In the genomic region with DNA sequence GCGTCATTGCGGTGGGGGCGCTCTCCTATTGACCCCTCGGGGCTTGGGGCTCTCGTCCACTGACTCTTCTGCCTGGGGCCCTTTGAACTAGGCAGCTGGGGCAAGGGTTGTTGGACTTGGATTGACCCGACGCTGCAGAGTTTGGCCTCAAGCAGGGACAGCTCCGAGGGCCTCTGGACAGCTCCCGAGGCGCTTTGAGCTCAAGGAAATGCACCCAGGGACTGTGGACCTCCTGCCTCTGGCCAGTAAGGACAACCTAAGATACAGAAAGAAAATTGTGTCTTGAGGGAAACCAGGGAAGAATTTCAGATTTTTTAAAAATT, we compare ENCODE assay signal across 8 mouse cellular contexts. TPM values are rescaled to one million over a fixed set of nuclear protein-coding genes. Genes with fewer than 3 reads are reported as not detected.
DNase-seq lines count a peak whose midpoint lies in the region; ATAC-seq and TF ChIP-seq lines count a peak whose summit lies in the region.

No protein-coding gene starts in this region.

- peak overlapping the region; percentile 99 for H3K4me2 ChIP-seq in kidney, postnatal 0 days (ENCODE audit: low read length)
- peak overlapping the region; percentile 96 for H3K4me2 ChIP-seq in embryonic facial prominence, embryonic 12.5 days (replicated peaks)
- peak overlapping the region; percentile 96 for H3K4me2 ChIP-seq in hindbrain, embryonic 16.5 days (ENCODE audit: low read length)
- H3K4me2 ChIP-seq in midbrain, embryonic 15.5 days = peak overlapping the region; percentile 97

- H3K9me3 ChIP-seq in kidney, postnatal 0 days (replicated peaks; ENCODE audit: low read length) = no peaks in the 10 kb centered on the region
- 0 out of 2 replicates have a peak, but pooled peaks cover 4% of the 10 kb centered on the region for H3K9me3 ChIP-seq in embryonic facial prominence, embryonic 12.5 days
- no peaks in the 10 kb centered on the region for H3K9me3 ChIP-seq in hindbrain, embryonic 16.5 days (ENCODE audit: control insufficient read depth, low read length)
- no peaks in the 10 kb centered on the region for H3K9me3 ChIP-seq in midbrain, embryonic 15.5 days

- DNase-seq in kidney, postnatal 0 days (ENCODE audit: low spot score) = peak; percentile 44
- DNase-seq in kidney, postnatal 25 days = no peak
- no peak for DNase-seq in B cell, adult 2 months
- DNase-seq in spleen, postnatal 4 days (ENCODE audit: low spot score in 2 of 2) = no peak
- DNase-seq in cerebellum, adult 9-11 months = no peak

- 3% methylated on average over 10 of the region's 10 CpGs for WGBS in kidney, postnatal 0 days
- 0% methylated on average over 10 of the region's 10 CpGs for WGBS in embryonic facial prominence, embryonic 12.5 days
- 2% methylated on average over 8 of the region's 10 CpGs for WGBS in hindbrain, embryonic 16.5 days
- under 1% methylated on average over 10 of the region's 10 CpGs for WGBS in midbrain, embryonic 15.5 days

- H3K9ac ChIP-seq in kidney, postnatal 0 days (ENCODE audit: low read depth, low read length) = peak overlapping the region; percentile 75
- peak overlapping the region; percentile 68 for H3K9ac ChIP-seq in embryonic facial prominence, embryonic 12.5 days
- peak overlapping the region; percentile 68 for H3K9ac ChIP-seq in hindbrain, embryonic 16.5 days (ENCODE audit: low read depth, low read length)
- H3K9ac ChIP-seq in midbrain, embryonic 15.5 days = peak overlapping the region; percentile 61

- no peaks in the 10 kb centered on the region for H3K36me3 ChIP-seq in kidney, postnatal 0 days (ENCODE audit: insufficient read depth, low read length)
- no peaks in the 10 kb centered on the region for H3K36me3 ChIP-seq in embryonic facial prominence, embryonic 12.5 days
- no peaks in the 10 kb centered on the region for H3K36me3 ChIP-seq in hindbrain, embryonic 16.5 days (ENCODE audit: control insufficient read depth, insufficient read depth, low read length)
- no peaks in the 10 kb centered on the region for H3K36me3 ChIP-seq in midbrain, embryonic 15.5 days (replicated peaks)

- ATAC-seq in kidney, postnatal 0 days (replicated peaks; ENCODE audit: low FRiP score, low read depth) = no peak
- no peak for ATAC-seq in embryonic facial prominence, embryonic 12.5 days (ENCODE audit: insufficient number of reproducible peaks, insufficient read depth, low FRiP score, low TSS enrichment)
- ATAC-seq in hindbrain, embryonic 16.5 days = no peak
- no peak; the same call in 1 of the 2 replicates for ATAC-seq in midbrain, embryonic 15.5 days (replicated peaks)

- no peaks in the 10 kb centered on the region for H3K27me3 ChIP-seq in kidney, postnatal 0 days (ENCODE audit: insufficient read depth, low read length)
- peaks cover 20% of the 10 kb centered on the region for H3K27me3 ChIP-seq in embryonic facial prominence, embryonic 12.5 days
- peaks cover 3% of the 10 kb centered on the region; the same call in 1 of the 2 replicates for H3K27me3 ChIP-seq in hindbrain, embryonic 16.5 days (replicated peaks; ENCODE audit: control insufficient read depth, insufficient read depth, low read length)
- peaks cover 11% of the 10 kb centered on the region for H3K27me3 ChIP-seq in midbrain, embryonic 15.5 days (replicated peaks)

- H3K27ac ChIP-seq in kidney, postnatal 0 days = no peak overlapping the region
- no peak overlapping the region for H3K27ac ChIP-seq in embryonic facial prominence, embryonic 12.5 days
- peak overlapping the region; percentile 82; the same call in 1 of the 2 replicates for H3K27ac ChIP-seq in hindbrain, embryonic 16.5 days (ENCODE audit: low read depth, low read length)
- peak overlapping the region; percentile 74 for H3K27ac ChIP-seq in midbrain, embryonic 15.5 days

- peak overlapping the region; percentile 74 for H3K4me3 ChIP-seq in kidney, postnatal 0 days (replicated peaks; ENCODE audit: low read depth, low read length)
- H3K4me3 ChIP-seq in embryonic facial prominence, embryonic 12.5 days = peak overlapping the region; percentile 87
- peak overlapping the region; percentile 88 for H3K4me3 ChIP-seq in hindbrain, embryonic 16.5 days (ENCODE audit: low read length)
- peak overlapping the region; percentile 73 for H3K4me3 ChIP-seq in midbrain, embryonic 15.5 days

- H3K4me1 ChIP-seq in kidney, postnatal 0 days (replicated peaks; ENCODE audit: insufficient read depth, low read length) = no peaks in the 10 kb centered on the region
- H3K4me1 ChIP-seq in embryonic facial prominence, embryonic 12.5 days = no peaks in the 10 kb centered on the region
- peaks cover 8% of the 10 kb centered on the region for H3K4me1 ChIP-seq in hindbrain, embryonic 16.5 days (ENCODE audit: control insufficient read depth, insufficient read depth, low read depth, low read length)
- peaks cover 13% of the 10 kb centered on the region for H3K4me1 ChIP-seq in midbrain, embryonic 15.5 days

- TF ChIP-seq CTCF in kidney, postnatal 0 days (IDR thresholded peaks at IDR 0.05; ENCODE audit: low read depth) = no peak

RNA-seq across cellular contexts. Expression of gene Elmo1, which starts 1.2 kb away (rescaled TPM):
- polyA plus RNA-seq in kidney, postnatal 0 days (2015; fragmentation: Nextera tagmentation; extraction: Ambion mirVana) = 5.1 and 6.0 TPM in 2 replicates
- 8.2 and 11.1 TPM in 2 replicates for polyA plus RNA-seq in embryonic facial prominence, embryonic 12.5 days (2016; fragmentation: Nextera tagmentation; extraction: Ambion mirVana)
- 48.6 and 49.6 TPM in 2 replicates for polyA plus RNA-seq in hindbrain, embryonic 16.5 days (2015; fragmentation: Nextera tagmentation; extraction: Ambion mirVana)
- 37.3 and 38.3 TPM in 2 replicates for polyA plus RNA-seq in midbrain, embryonic 15.5 days (2015; fragmentation: Nextera tagmentation; extraction: Ambion mirVana)

Comparison
In these comparisons a context has a peak if more than half of its experiments do, and no peak if none do; other contexts are left out.
1. H3K27ac ChIP-seq: peak in hindbrain, embryonic 16.5 days (single experiment) and midbrain, embryonic 15.5 days (single experiment); none in kidney, postnatal 0 days (single experiment) and embryonic facial prominence, embryonic 12.5 days (single experiment).
2. Peak in every context shown above with its lines, with median percentiles within 50 percentile points of each other: H3K4me2 ChIP-seq, H3K4me3 ChIP-seq and H3K9ac ChIP-seq.